Mouse (Mus musculus) naive thymus-derived CD4-positive, alpha-beta T cell, adult 2 months (primary cell): ENCODE results near the gene Arhgef17.
A peak's percentile ranks its signal among the peaks of the same experiment; 100 is the strongest.

Source experiments
- DNase-seq: peaks from one replicate; pipeline ENCODE4 v3.0.0-alpha.2; 2011; ENCODE audit warnings: low read depth

Gene Arhgef17

DNA sequence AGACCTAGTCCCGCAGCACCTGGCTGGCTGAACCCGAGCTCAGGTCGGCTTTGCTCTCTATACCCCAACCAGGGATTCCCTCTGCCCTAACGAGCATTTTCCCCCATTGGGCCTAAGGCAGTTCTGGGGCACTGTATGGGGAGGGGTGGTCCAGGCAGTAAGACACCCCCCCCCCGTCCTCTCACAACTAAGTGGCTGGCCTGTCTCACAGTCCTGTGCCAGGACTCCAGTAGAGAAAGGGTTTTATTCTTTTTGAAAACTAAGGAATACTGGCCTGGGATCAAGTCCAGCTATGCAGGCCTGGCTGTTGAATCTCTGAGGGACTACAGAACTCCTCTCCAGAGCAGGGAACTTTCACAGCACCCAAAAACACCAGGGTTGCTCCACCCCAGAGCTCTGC, 16.7 kb downstream of the Arhgef17 start:
- DNase-seq = no peak

DNA sequence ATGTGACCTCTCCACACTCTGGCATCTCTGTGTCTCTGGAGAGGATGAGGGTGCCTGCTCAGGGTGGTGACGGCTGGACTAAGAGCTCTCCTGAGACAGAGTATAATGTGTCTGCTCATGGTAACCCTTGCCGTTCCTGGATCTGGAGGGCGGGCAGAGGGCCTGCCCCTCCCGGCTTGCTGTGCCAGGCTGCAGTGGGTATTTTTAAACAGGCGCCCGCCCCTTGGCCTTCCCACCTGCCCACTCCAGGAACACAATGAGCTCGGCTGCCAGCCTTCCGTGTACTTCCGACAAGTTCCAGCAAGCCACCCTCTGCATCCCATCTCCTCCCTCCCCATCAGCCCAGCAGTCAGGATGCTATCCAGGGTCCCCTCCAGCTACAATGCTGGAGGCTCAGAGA, 20.1 kb downstream of the Arhgef17 start:
- no peak for DNase-seq

GRCm38 (mm10) chr7:100911246-100911770, 20.6 kb downstream of the Arhgef17 start:
- no peak for DNase-seq

GRCm38 (mm10) chr7:100908567-100908966, 23.3 kb downstream of the Arhgef17 start:
- DNase-seq = peak; percentile 29

DNA sequence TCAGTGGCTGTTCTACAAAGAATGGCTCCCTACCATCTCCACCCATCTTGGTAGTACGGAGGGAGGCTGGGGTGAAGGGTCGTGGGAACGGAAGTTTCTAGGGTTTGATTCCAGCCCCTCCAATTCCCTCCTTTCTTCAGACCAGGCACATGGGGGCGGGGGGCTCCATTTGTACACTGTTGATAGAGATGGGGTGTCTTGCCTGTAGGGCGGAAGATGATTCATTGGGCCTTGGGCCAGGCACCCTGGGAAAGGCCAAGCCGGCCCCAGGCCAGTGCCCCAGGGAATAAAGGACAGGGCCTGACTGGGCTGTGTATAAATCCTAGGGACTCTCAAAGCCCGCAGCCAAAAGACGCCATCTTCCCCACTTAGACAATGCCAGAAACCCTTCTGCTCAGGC, 23.8 kb downstream of the Arhgef17 start:
- no peak for DNase-seq

DNA sequence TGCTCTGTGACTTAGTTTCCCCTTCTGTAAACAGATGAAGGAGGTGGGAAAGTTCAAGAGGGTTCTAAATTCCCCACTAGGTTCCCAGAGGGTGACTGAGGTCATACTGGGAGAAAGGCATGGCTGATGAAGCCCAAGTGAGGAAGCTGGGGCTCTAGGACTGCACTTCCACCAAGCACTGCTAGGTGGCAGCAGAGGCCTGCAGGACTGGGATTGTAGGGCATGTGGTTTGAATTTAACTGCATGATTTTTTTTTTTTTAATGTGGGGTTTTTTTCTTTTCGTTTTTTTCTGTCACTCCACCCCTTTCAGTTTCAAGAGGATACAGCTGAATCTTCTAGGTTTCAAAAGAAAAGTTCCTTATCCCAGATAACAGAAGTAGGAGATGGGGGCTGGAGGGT, 24.7 kb downstream of the Arhgef17 start:
- DNase-seq = peak; percentile 88

GRCm38 (mm10) chr7:100906029-100906789, 25.7 kb downstream of the Arhgef17 start:
- no peak for DNase-seq

DNA sequence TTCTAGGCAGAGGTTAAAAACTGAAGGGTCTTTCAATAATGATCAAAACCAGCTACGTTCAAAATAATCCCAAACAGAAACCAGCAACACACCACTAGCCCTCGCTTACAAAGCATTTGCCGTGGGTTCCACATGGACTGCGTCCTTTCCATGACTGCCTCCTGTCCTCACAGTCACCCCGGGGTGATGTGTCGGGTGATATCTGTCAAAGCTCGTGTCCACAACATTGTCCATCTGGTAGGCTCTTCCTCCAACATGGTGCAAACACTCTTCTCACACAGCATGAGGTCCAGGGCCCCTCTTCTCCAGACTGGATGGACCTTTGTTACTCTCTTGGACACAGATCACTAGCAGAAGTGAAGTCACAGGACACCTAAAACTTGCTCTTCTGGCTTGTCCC, 26.9 kb downstream of the Arhgef17 start:
- no peak for DNase-seq

DNA sequence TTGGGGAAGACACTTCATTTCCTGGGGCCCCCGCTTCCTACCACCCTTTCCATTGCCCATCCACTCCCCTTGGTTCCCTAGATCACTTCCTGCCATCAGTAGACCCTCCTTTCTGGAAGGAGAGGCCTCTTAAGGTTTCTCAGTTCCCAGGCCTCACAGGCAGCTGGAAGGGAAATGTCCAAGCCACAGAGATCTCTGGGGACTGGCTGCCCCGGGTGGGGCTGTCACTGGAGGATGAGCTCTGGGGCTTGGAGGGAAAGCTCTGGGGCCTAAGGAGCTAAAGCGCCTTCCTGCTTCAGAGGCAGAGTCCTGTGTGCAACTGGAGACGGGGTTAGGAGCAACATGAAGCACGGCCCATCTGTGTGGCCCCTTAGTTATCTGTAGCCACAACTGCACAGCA, 27.3 kb downstream of the Arhgef17 start:
- DNase-seq = no peak

DNA sequence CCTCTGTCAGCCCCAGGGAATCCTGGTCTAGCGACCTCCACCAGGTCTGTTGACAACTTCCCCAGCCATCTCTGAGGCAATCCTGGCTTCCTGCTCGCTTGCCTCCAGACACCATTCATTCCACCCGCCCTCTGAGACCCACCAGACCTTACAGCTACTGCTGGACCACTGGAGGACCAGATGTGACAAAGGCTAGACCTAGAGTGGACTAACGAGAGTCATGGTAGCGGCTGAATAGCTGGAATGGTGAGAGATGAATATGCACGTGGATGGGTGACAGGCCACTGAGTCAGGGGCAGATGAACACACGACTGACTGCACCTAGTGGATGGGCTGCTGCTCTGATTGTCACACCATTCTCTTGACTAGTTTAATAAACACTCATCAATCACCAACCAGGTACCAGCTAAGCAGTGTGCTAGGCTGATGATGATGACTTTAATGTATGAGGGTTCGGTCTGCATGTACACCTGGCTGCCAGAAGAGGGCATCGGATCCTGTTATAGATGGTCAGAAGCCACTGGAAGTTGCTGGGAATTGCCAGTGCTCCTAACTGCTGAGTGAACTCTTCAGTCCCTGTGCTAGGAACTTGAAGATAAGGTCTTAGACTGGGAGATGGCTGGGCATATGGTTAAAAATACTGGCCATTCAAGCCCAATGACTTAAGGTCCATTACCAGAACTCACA, 29.3 kb downstream of the Arhgef17 start:
- DNase-seq = no peak

GRCm38 (mm10) chr7:100897828-100898227, 34.1 kb downstream of the Arhgef17 start:
- DNase-seq = no peak

GRCm38 (mm10) chr7:100894833-100895226, 37.1 kb downstream of the Arhgef17 start:
- DNase-seq = no peak

DNA sequence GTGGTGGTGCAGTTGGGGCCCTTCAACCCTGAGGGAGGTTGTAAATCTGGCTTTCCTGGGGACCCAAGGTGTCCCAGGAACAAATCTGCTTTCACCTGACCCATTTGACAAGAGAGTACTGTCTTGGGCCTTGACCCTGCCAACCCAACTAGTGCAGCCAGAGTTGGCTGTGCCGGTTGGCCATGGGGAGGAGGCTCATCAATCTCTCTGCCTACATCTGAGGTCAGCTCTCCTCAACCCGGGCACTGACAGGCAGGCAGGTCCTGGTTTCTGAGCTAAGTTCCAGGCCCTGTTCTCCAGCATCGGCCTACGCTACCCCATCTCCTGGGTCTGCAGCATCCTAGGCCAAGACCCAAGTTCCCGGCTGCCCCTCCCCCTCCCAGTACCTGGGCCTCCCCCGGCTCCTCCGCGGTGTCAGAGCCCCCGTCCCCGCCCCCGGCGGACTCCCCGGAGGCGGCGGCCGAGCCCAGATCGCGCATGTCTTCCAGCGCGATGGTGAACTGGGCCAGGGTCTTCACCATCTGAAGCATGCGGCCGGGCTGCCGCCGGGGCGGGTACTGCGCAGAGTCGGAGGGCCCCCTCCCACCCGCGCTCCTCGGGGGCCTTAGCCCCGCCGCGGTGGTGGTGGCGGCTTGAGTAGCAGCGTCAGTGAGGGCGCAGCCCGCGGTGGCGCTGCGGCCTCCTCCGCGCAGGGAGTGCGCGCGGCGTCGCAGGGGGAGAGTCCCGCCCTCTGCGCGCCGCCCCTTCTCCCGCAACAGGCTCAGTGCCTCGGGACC, 37.7 kb downstream of the Arhgef17 start:
- DNase-seq = no peak

DNA sequence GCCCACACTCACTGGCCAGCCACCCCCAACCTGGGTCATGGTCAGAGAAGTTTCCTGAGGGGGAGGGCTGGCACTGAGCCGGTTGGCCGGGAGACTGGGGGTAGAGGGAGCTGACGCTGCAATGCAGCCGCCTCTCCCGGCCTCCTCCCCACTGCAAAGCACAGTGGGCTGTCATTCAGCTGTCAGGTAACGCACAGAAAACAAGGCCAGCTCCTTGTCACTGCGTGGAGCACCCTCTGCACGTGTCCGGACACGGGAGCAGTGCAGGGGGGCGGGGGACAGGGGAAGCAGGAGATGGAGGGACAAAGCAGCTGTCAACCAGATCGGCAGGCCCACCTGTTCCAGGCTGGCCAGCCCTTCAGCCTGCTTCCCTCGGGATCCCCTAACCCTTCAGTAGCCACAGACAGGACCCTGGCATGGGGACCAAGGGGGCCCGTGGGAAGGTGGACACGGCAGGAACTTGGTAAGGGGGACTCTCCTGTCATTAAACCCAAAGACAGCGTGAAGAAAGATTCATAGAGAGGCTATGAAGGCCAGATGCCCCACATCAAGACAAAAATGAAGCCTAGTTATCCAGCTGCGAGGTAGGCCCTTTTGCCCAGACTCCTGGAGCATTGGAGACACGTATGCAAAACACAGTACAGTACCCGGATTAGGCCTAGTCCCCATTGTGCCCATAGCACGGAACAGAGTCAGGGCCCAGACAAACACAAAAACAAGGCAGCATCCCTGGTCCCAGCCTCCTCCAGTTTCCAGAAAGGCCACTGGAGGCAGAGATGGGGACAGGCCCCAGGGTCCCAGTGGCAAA, 38.5 kb downstream of the Arhgef17 start:
- DNase-seq = no peak

DNA sequence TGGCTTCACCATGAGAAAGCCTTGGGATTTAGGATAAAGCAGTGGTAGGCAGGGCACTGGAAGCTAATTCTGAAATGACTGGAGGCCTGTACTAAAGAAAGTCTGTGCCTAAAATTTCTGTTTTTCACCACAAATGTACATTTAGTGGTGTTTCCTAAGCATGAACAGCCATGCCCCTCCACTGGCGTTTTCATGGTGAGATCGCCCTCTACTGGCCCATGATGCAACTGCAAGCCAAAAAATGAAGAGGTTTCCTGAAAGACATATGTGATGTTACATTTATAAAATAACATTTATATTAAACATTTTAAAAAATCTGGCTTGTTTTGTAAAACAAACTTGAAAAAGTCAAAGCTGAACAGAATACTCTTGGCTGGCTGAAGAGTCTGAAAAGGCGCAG, 45.4 kb downstream of the Arhgef17 start:
- peak; percentile 81 for DNase-seq

DNA sequence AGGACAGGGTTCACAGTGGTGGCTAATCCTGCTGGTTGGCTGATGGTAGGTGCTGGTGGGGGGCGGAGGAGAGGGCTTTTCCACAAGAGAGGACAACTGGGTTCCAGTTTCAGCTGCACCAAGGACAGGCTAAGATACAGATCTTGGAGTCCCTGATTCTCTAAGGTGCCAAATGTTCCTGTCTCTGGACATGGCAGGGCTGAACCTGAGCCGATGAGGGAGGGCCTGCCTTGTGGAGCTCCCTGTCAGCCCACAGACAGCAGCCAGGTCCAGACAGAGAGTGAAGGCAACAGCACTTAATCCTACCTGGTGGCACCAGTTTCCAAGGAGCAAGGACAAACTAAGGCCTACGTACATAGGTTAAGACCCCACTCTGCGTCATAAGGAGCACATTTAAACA, 47.4 kb downstream of the Arhgef17 start:
- no peak for DNase-seq

DNA sequence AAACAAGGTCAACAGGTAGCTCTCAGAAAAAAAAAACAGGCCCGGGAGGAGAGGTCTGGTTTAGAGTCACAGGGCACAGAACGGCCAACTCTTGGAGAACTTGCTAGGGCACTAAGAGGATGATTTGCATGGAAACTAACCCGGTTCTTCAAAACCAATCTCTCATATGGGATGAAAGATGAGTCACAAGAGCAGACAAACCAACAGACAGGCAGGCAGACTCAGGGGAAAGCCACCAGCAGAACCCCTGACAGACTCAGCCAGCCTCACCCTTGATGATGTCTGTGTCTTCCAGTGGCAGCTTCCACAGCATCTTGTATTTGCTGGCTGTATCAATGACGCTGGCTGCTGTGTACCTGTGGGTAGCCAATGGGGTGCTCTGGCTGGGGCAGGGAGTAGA, 50.0 kb downstream of the Arhgef17 start:
- DNase-seq = no peak

DNA sequence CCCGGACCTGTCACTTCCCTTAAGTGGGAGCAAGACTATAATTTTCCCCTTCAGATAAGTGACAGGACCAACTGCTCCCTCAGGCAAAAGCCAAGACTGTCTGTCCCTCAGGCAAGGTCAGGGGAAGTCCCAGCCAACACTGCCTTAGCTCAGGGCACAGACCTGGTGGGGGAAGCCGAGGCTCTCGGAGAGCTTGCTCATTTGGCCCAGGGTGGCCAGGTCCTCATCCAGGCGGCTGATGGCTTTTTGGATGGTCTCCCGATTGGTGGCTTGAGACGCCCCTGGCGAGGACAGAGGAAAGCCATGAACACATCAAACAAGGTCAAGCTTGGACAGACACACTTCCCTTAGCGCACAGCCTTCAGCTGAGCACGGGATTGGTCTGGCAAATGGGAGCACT, 50.4 kb downstream of the Arhgef17 start:
- no peak for DNase-seq

- DNase-seq = peak; percentile 76
Measured at GRCm38 (mm10) chr7:100879595-100879994, 52.3 kb downstream of the Arhgef17 start.

GRCm38 (mm10) chr7:100876771-100877170, 55.1 kb downstream of the Arhgef17 start:
- DNase-seq = no peak

GRCm38 (mm10) chr7:100876293-100876692, 55.6 kb downstream of the Arhgef17 start:
- no peak for DNase-seq

DNA sequence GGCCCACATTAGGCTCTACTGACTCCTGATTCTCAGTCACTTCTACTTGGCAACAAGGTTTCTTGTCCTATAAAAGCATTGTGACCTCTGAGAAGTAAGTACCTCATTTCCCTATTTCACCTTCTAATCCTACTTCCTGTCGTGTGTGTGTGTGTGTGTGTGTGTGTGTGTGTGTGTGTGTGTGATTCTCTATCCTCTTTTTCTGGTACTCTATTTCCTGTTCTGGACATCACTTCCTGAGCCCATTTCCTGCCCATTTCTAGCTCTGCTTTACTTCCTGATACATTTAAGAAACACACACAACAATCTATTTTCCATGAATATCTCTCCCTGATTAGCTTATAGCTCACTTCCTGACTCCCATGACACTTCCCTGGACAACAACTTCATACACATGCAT, 56.1 kb downstream of the Arhgef17 start:
- DNase-seq = peak; percentile 52
